Mouse (Mus musculus) urinary bladder, adult 2 months (tissue): ENCODE results near the gene Dcdc2c. TPM values are rescaled to one million over a fixed set of nuclear protein-coding genes. Genes with fewer than 3 reads are reported as not detected.

Source experiments
- DNase-seq: peaks from one replicate; pipeline ENCODE4 v3.0.0; 2022; ENCODE audit warnings: low spot score
- polyA plus RNA-seq: library from polyadenylated mRNA; depleted of rRNA; stranded (reverse); fragments of >200 nt; gene quantifications from 2 replicates; pipeline ENCODE4 v1.2.3, GENCODE M21; 2012; rRNA removed

The Dcdc2c gene
- polyA plus RNA-seq, 1 experiment: not detected

DNA sequence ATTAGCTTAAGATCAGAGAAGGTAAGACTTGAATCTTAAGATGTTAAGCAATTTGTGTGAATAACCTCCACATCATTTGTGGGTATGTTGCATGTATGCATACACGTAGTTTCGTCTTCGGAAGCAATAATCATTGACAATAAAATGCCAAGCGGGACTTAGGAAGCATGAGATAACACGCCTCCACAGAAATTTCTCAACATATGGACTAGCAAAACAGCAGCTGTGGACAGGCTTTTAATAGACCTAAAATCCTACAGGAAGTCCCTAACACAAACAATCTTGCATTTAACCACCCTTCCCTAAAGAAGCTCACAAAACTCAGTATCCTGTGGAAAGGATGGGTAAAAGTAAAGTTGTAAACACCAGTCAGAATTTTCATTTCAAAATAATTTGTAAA is 93.4 kb downstream of the Dcdc2c start:
- no peak for DNase-seq

DNA sequence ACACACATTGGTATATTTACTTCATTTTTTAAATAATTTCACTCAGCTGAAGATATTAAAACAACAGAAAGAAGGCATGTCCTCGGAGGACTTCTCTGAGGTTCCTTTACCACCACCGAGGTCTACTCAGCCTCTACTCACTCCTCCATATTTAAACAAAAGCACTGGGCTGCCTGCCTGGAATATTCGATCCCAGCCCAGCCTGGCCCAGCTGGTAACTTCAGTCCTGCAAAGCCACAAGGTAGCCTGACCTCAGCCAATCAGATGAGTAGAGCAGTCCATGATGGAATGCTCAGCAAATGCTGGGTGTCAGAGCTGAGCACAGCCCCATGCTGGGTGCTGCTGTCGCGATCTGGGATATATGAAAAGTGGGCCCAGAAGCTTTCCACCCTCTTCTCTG is 115.7 kb downstream of the Dcdc2c start:
- no peak for DNase-seq

DNA sequence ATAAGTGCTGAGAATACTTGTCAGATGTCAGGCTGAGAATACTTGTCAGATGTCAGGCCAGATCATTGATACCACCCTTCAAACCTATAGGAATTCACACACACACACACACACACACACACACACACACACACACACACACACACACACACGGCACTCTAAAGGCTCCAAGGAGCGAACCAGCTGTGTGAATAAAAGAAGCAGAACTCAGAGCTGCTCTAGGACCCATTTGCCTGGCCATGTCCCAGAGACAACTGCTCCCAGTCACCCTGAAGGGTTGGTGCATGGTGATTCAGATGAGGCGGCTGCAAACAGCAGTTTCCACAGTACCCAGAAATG is 119.5 kb downstream of the Dcdc2c start:
- no peak for DNase-seq

- peak; percentile 25 for DNase-seq
These were observed 120.1 kb downstream of the Dcdc2c start for GRCm38 (mm10) chr12:28431832-28432728.

- no peak for DNase-seq
These were observed 122.3 kb downstream of the Dcdc2c start for GRCm38 (mm10) chr12:28429856-28430255.

DNA sequence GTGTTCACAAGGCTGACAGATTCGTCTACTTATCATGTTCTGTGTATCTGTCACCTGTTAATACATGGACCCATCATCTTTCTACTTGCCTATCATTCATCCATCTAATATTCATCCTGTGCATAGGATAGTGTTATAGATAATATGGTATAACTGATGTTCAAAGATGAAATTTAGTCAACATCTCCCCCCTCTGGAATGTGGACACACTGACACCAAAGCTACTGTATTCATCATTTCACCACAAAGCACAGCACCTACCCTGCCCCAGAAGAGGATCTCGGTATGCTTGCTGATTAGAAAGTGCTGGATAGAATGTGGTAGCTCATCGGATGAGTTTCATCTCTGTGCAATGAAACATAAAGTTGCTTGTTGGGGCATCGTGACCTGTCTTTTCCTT is 135.2 kb downstream of the Dcdc2c start:
- DNase-seq: no peak

- no peak for DNase-seq
These were observed 144.4 kb downstream of the Dcdc2c start for GRCm38 (mm10) chr12:28407656-28408405.

DNA sequence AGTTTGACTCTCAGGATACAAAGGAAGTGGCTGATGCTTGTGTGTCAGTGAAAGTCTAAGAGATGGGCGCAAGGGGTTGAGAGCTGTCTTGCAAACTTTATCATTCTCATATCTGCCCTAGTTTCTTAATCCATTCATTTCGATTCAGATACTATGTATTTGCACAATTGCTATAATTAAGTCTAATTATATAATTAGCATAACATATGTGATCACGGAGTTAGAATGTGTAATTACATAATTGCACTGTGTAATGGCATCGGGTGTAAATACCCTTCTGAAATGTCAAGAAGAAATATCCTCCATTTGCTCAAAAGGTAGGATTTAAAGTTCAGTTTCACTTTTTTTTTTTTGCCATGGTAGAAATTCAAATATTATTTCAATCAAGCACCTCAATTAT is 149.9 kb downstream of the Dcdc2c start:
- no peak for DNase-seq

DNA sequence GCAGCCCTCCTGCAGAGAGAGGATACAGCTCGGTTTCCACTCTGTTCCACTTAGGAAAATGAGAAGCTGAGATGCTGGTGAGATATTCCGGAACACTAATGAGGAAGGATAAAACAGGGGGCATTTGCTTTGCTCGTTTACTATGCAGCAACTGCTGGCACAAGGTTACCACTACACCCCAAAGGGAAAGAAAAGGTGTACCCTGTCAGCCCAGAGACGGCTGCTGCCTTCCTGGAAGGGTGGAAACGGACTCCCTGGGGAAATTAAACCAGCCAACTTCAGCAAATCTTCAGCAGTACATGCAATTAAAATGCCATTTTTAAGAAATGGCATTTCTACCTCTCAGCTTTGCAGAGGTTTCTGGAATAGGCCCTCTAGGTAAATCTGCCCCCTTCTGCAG is 150.8 kb downstream of the Dcdc2c start:
- no peak for DNase-seq

DNA sequence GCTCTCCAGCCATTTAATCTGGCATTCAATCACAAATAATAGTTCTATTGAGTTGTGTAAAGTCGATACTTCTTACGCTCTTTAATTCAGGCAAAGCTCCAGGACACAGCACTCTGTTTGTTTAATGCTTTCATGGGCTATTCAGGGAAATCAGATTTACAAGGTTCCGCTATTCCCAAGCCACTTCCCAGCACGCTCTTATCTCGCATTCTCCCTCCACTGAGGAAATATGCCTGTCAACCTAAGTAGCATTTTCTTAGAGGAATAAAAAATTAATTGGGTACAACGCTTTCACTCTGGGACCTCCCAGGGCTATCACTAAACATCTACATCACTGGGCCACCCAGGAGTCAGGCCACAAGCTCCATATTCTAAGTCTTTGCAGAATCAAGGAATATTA is 160.1 kb downstream of the Dcdc2c start:
- DNase-seq: no peak

Other genes starting within 250 kb of the Dcdc2c start
- gene Allc, start 30.1 kb upstream of the Dcdc2c start, polyA plus RNA-seq: not detected in 2 replicates
- gene Colec11, start 71.0 kb upstream of the Dcdc2c start, polyA plus RNA-seq: 5.4 and 7.9 TPM in 2 replicates
- gene Rps7, start 83.6 kb upstream of the Dcdc2c start, polyA plus RNA-seq: 842 and 930 TPM in 2 replicates
- 16.9 and 25.3 TPM in 2 replicates for gene Rnaseh1, start 97.2 kb upstream of the Dcdc2c start, polyA plus RNA-seq
- gene Adi1, start 122.8 kb upstream of the Dcdc2c start, polyA plus RNA-seq: 56.3 and 57.6 TPM in 2 replicates
- gene Trappc12, start 198.1 kb upstream of the Dcdc2c start, polyA plus RNA-seq: 37.5 and 41.7 TPM in 2 replicates
- 15.2 and 16.9 TPM in 2 replicates for gene Eipr1, start 199.4 kb upstream of the Dcdc2c start, polyA plus RNA-seq